Mouse (Mus musculus) thymus, postnatal 10 days (tissue): Measurements from ENCODE around the gene Asb15.
A peak's percentile ranks its signal among the peaks of the same experiment; 100 is the strongest.

Source experiments
- DNase-seq, 2 experiments: peaks; one replicate each; pipeline ENCODE4 v3.0.0; 2021; ENCODE audit warnings: low spot score in 2 of 2

Asb15 gene

DNA sequence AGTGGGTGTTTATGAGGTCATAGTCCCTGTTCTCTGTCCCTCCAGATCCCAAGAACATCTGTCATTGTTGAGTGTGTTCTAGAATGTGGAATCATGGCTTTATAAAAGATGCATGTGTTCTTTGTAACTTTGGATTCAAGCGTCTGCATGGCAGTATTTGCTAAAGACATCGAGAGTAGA, at the start of gene Asb15:
Gene Asb15 (plus strand): TSS at position 81 of the 180 bp plus-strand sequence.
- DNase-seq: no peak

DNA sequence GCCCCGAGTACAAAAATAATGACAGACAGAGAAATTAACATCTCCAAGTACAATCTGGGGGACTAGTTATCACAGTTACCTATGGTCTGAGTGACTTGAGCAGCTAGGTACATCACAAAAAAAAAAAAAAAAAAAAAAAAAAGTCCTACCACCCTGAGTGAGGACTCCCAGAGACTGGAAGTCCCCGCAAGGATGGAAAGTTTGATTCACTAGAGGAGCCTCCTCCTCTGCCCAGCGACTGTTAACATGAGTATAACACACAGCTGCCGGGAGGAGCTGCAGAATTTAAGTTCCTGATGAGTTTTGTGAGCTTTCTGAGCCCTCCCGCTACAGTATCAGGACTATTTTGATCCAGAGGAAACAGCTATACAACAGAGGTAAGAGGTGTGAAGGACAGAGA, 41.4 kb upstream of the Asb15 start:
- DNase-seq: no peak

GRCm38 (mm10) chr6:24490341-24490740, 37.6 kb upstream of the Asb15 start:
- DNase-seq: no peak

DNA sequence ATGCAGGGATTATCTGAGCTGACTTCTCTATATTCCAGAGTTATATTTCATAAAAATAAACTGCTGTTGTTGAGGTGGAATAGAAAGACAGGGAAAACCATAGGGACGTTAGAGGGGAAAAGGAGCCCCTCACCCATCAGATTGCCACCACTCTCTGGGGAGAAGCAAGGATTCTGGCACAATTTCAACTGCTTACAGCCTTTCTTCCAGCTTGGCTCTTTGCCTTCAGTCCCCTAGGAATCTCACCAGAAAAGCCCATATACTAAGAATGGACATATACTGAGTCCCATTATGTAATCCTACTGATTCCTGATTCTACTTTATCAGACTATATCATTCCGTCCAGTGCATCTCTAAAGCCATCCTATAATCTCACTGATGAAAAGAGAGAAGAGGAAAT, 23.8 kb upstream of the Asb15 start:
- no peak for DNase-seq

GRCm38 (mm10) chr6:24514552-24515284, 13.2 kb upstream of the Asb15 start, which contains the start of gene Iqub:
Gene Iqub (minus strand): TSS chr6:24515067.
- peak in 1 of 2 experiments; percentile 20 for DNase-seq

- no peak for DNase-seq
Measured at GRCm38 (mm10) chr6:24516197-24516596, 11.7 kb upstream of the Asb15 start.

- DNase-seq: no peak
Measured at GRCm38 (mm10) chr6:24525705-24526104, 2.2 kb upstream of the Asb15 start.

- peak; percentile 92 for DNase-seq
Measured at GRCm38 (mm10) chr6:24527155-24528063, 535 bp upstream of the Asb15 start, which contains the start of gene Ndufa5. Gene Ndufa5 (minus strand): TSS chr6:24528013.

DNA sequence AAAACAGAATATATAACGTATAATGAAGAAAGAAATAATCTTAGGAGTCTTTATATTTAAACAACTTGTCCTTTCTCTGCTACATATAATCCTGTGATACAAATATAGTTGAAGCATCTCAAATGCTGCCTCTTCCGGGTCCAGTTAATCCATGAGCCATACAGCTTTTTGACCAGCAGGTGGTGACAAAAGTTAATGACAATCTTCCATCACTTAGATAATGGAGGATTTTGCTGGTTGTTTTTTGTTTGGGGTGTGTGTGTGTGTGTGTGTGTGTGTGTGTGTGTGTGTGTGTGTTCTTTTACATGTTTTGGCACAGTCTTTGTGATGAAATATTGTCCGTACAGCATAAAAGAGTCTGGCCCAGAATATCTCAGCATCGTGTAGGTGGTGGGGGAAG, 2.2 kb downstream of the Asb15 start:
- DNase-seq: peak; percentile 12 to 27

- no peak for DNase-seq
Measured at GRCm38 (mm10) chr6:24530711-24531420, 2.9 kb downstream of the Asb15 start.

- DNase-seq: no peak
Measured at GRCm38 (mm10) chr6:24532804-24533203, 4.9 kb downstream of the Asb15 start.

GRCm38 (mm10) chr6:24538435-24538834, 10.5 kb downstream of the Asb15 start:
- no peak for DNase-seq

DNA sequence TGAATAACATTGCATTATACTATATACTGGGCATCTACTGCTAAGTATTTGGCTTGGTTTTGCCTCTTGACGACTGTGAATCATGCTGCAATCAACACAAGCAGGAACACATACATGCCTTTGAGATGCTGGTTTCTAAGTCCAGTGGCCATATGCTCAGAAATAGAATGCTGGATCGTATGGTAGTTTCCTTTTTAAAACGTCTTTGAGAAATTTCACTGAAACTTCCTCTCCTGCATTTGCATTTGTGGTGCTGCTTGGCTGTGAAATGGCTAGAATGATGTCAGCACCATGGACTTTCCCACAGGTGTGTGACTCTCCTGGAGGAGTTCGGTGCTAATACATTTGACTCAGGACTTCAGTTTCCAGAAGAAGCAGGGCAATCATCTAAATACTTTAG, 12.2 kb downstream of the Asb15 start:
- DNase-seq: no peak

GRCm38 (mm10) chr6:24542393-24542792, 14.4 kb downstream of the Asb15 start:
- DNase-seq: no peak

DNA sequence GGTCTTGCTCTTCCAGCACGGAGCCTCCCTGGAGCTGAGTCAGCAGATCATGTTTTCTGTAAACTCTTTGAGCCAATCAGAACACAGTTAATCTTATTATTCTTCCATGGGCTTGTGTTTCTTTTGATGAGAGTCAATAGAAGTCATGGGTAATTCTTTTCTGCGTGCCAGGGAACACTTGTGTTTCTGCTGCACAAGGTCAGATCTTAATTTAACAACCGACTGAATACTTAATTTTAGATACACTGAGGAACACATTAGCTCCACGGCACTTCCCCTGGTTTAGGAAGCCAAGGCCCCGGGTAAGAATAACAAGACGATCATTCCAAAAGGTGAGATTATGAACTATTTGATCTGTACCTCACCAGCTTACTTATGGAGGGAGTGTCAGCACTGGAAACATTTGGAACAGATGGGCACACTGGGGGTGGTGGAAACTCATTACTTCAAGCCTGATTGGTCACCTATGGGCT, 15.2 kb downstream of the Asb15 start:
- DNase-seq: no peak

DNA sequence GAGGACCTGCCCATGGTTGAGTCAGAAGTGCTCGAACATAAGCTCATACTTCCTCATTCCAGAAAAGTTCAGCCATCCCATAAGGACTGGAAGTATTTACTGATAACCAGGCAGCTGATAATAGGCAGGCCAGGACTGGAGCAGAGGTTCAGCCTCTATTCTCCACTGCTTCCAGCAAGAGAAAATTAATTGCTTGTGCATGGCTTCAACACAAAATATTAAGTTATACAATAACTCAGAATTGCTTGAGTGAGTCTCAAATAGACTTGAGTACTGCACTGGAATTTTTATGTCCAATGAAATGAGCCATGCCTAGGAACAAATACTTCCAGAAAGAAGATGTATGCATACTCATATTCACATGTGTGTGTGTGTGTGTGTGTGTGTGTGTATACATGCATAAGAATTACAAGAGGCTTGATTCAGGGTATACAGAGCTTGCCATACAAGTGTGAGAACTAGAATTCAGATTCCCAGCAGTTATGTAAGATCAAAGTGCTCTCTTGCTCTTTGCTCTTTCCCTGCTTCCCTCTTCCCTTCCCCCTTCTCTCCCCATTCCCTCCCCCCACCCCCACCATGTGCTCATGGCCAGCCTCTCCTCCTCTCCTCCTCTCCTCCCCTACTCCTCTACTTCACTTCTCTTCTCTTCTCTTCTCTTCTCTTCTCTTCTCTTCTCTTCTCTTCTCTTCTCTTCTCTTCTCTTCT, 18.9 kb downstream of the Asb15 start:
- DNase-seq: no peak

GRCm38 (mm10) chr6:24549801-24550200, 21.9 kb downstream of the Asb15 start:
- no peak for DNase-seq

DNA sequence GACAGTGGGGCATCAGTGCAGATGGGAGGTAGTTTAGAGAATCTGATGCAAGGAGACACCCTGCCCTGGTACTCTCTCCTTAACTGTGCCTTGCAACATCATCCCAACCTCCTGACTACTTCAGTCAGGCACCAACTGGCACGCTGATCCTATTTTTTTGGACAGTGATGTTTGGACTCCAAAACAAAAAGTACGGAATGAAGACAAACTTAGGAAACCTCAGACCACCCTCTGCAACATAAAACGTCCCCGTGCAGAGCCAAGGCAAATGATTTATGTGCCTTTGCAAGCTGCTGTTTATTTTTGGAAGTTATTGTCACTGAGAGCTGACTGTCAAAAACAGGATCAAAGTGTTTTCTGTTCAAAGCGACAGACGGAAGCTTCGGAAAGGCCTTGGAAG, 24.1 kb downstream of the Asb15 start:
- DNase-seq: no peak

DNA sequence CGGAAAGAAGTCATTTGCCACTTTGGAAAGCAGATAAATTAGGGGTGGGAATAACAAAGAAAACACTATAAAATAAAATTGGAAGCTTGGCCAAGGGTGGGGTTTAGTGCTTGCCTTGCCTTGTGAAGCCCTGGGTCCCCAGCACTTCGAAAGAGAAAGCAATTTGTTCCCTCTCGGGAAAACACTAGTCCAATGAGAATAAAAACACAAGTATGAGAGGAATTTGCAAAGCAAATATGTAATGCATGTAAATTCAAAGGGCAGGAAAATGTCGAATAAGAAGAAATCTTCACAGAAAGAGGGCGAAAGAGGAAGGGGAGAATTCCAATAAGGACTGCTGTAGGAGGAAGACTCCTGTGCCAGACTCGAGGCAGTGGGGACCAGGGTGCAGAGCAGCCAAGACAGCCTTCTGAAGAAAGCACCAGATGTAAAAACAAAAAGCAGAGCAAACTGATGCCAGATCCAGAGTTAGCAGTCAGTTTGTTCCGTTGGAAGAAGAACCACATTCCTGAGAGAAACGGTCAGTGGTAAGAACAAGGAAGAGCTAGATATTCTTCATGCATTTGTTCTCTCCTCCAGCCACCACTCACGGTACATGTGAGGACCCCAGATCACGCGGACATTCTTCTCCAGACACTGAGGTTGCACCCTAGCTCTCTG, 26.6 kb downstream of the Asb15 start:
- DNase-seq: no peak

DNA sequence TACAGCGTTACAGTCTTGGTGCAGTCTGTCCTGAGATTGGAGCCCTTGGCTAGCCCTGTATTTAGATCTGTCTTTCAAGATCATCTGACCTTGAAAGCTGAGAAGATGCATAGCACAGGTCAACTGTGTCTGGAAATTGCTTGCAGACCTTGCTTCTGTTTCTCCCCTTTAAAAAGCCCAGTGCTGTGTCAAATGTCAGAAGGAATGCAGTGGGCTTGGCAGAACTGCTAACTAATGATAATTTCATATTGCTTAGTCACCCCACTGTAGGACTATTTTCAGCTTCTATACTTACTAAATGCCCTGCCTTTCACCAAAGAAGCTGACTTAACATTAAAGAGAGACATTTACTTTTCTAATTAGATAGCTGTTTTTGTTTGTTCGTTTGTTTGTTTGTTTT, 27.5 kb downstream of the Asb15 start:
- no peak for DNase-seq

DNA sequence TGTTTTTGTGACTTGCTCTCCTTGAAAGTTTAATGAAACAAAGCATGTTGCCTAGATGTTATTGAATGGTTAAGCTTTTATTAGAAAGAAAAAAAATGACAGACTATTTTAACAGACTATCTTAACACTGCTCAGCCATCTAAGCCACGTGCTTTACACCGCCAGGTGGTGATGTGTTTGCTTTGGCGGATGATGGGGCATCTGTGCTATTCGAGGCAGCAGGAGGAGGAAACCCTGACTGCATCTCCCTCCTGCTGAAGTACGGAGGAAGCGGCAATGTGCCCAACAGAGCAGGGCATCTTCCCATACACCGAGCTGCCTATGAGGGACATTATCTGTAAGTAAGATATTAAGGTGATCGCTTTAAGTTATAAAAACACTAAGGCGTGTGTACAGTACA, 36.1 kb downstream of the Asb15 start:
- DNase-seq: no peak
